Mouse (Mus musculus) intestine, embryonic 15.5 days (tissue): Measurements from ENCODE around the gene Slc50a1. TPM values are rescaled to one million over a fixed set of nuclear protein-coding genes. Genes with fewer than 3 reads are reported as not detected.

Source experiments
- ATAC-seq: fragments of 200-750 bp; cut with Nextera tagmentation; 2 replicates; pipeline ENCODE4 v1.8.0; 2017; ENCODE audit warnings: moderate TSS enrichment, moderate library complexity
- H3K27ac ChIP-seq: fragments of 300-500 bp; sonication (generic); 2 replicates; pipeline ENCODE4 v1.5.1; 2015; ENCODE audit warnings: mild to moderate bottlenecking, inconsistent platforms
- H3K27me3 ChIP-seq: fragments of 300-500 bp; sonication (generic); replicated peaks from 2 replicates; pipeline ENCODE4 v1.6.1; 2015; ENCODE audit warnings: inconsistent platforms
- H3K36me3 ChIP-seq: fragments of 300-500 bp; sonication (generic); 2 replicates; pipeline ENCODE4 v1.6.1; 2015; ENCODE audit warnings: inconsistent platforms
- H3K4me1 ChIP-seq: fragments of 300-500 bp; sonication (generic); replicated peaks from 2 replicates; pipeline ENCODE4 v1.6.1; 2015; ENCODE audit warnings: inconsistent platforms
- H3K4me2 ChIP-seq: fragments of 300-500 bp; sonication (generic); replicated peaks from 2 replicates; pipeline ENCODE4 v1.6.1; 2015; ENCODE audit warnings: mild to moderate bottlenecking, inconsistent platforms
- H3K4me3 ChIP-seq: fragments of 300-500 bp; sonication (generic); replicated peaks from 2 replicates; pipeline ENCODE4 v1.5.1; 2015; ENCODE audit warnings: inconsistent platforms
- H3K9ac ChIP-seq: fragments of 300-500 bp; sonication (generic); 2 replicates; pipeline ENCODE4 v1.6.1; 2015; ENCODE audit warnings: inconsistent platforms
- H3K9me3 ChIP-seq: fragments of 300-500 bp; sonication (generic); 2 replicates; pipeline ENCODE4 v1.6.1; 2016; ENCODE audit warnings: inconsistent platforms
- WGBS: fragments of 180-500 bp; shearing (Covaris S2); methylation state at CpG from one replicate; pipeline ENCODE4 v1.1.7; 2015; 5-methylcytosine and 5-hydroxymethylcytosine counted together
- polyA plus RNA-seq: library from polyadenylated mRNA; unstranded; fragments of >200 nt; fragmentation: Nextera tagmentation; extraction: Ambion mirVana; gene quantifications from 2 replicates; pipeline ENCODE4 v1.2.1, GENCODE M21; 2015

The Slc50a1 gene
- polyA plus RNA-seq, 1 experiment from 2014 or later = 60.6 TPM

DNA sequence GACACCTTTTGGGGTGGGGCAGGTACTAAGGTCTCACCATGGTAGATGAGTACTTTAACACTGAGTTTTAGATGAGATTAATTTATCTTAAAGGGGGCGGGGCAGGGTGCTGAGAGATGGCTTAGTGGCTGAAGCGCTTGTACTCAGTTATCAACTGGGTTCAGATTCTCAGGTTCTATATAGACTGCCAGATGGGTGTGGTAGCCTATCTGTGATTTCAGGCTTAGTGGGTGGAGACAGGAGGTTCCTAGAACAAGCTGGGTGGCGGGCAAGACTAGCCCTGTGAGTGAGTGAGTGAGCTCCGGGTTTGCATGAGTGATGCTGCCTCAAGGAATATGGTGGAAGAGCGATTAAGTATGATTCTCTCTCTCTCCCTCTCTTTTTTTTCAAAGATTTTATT lies 15.4 kb downstream of the Slc50a1 start:
- Histone ChIP-seq H3K4me1 (peaks cover 26% of the 10 kb centered on the region), H3K9ac (no peak overlapping the region), H3K27ac (no peak overlapping the region), H3K9me3 (no peaks in the 10 kb centered on the region), H3K4me2 (no peak overlapping the region), H3K36me3 (no peaks in the 10 kb centered on the region), H3K27me3 (no peaks in the 10 kb centered on the region), H3K4me3 (no peak overlapping the region)
- 83% methylated on average over 5 of the region's 5 CpGs for WGBS
- peak; percentile 16; the same call in 1 of the 2 replicates for ATAC-seq

DNA sequence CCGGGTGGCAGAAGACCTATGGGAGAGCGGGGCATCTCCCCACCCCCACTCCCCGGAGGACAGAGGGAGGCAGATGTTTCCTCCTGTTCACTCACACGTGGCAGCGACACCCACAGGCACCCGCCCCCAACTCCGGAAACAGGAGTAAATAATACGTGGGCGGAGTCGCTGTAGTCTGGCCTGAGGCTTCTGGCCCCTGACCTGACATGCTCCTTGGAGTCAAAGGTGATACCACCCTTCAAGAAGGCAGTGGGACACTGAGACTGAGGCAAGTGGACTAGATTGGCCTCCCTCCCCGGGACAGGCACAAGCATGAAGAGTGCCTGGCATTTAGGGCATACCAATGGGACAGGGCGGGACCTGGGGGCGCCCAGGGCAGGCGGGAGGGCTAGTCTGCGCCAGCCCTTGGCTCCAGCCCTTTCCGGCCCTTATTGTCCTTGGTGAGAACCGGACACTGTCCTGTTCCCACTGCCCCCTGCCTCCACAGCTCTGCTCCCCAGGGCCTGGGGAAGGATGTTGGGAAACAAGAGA lies 18.9 kb downstream of the Slc50a1 start:
- WGBS = 9% methylated on average over 17 of the region's 17 CpGs
- Histone ChIP-seq H3K4me2 (peak overlapping the region; percentile 39), H3K27me3 (no peaks in the 10 kb centered on the region), H3K4me3 (0 out of 2 replicates have a peak overlapping the region, but pooled peaks have one; percentile 0), H3K4me1 (peaks cover 35% of the 10 kb centered on the region), H3K9ac (peak overlapping the region; percentile 26), H3K36me3 (0 out of 2 replicates have a peak, but pooled peaks cover 10% of the 10 kb centered on the region), H3K27ac (peak overlapping the region; percentile 51), H3K9me3 (no peaks in the 10 kb centered on the region)
- peak; percentile 22 for ATAC-seq

GRCm38 (mm10) chr3:89250435-89251040 lies 19.8 kb downstream of the Slc50a1 start:
- Histone ChIP-seq H3K9me3 (no peaks in the 10 kb centered on the region), H3K4me3 (no peak overlapping the region), H3K4me2 (no peak overlapping the region), H3K27ac (peak overlapping the region; percentile 40; the same call in 1 of the 2 replicates), H3K27me3 (no peaks in the 10 kb centered on the region), H3K36me3 (0 out of 2 replicates have a peak, but pooled peaks cover 10% of the 10 kb centered on the region), H3K4me1 (peaks cover 42% of the 10 kb centered on the region), H3K9ac (no peak overlapping the region)
- ATAC-seq = no peak
- WGBS = 18% methylated on average over 7 of the region's 7 CpGs

DNA sequence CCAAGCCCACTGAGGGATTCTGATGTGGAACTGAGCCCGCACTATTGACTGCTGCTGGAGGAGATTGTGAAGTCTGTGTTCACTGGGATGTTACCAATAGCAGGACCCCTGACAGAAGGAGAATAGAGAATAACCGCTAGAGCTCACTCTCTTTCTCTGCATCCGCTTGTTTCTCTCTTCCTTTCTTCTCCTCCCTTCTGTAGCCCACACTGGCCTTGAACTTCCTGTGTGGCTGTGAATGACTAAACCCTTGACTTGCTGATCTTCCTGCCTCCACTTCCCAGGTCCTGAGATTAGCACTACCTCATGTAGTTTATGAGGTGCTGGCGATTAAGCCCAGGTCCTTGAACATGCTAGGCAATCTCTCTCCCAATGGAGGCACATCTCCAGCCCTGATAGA lies 22.9 kb downstream of the Slc50a1 start:
- peak overlapping the region; percentile 62; the same call in 1 of the 2 replicates for H3K4me3 ChIP-seq
- H3K27ac ChIP-seq = no peak overlapping the region
- H3K27me3 ChIP-seq = 0 out of 2 replicates have a peak, but pooled peaks cover 6% of the 10 kb centered on the region
- H3K9ac ChIP-seq = peak overlapping the region; percentile 79; the same call in 1 of the 2 replicates
- H3K4me2 ChIP-seq = peak overlapping the region; percentile 83
- H3K9me3 ChIP-seq = no peaks in the 10 kb centered on the region
- 82% methylated on average over 4 of the region's 4 CpGs for WGBS
- H3K4me1 ChIP-seq = peaks cover 53% of the 10 kb centered on the region
- no peak for ATAC-seq
- H3K36me3 ChIP-seq = 0 out of 2 replicates have a peak, but pooled peaks cover 10% of the 10 kb centered on the region

GRCm38 (mm10) chr3:89246261-89247100 lies 23.9 kb downstream of the Slc50a1 start, which contains the start of gene Trim46:
TSS of gene Trim46 (minus strand) at chr3:89246309.
- H3K4me3 ChIP-seq = peak within 1 kb of the TSS; percentile 62
- no peaks in the 10 kb centered on the region for H3K9me3 ChIP-seq
- 0 out of 2 replicates have a peak, but pooled peaks cover 6% of the 10 kb centered on the region for H3K27me3 ChIP-seq
- H3K36me3 ChIP-seq = 0 out of 2 replicates have a peak, but pooled peaks cover 10% of the 10 kb centered on the region
- ATAC-seq = peak; percentile 78
- under 1% methylated on average over 42 of the region's 42 CpGs for WGBS
- peak within 1 kb of the TSS; percentile 70 for H3K27ac ChIP-seq
- peak within 1 kb of the TSS; percentile 83 for H3K4me2 ChIP-seq
- peak within 1 kb of the TSS; percentile 79 for H3K9ac ChIP-seq
- peaks cover 44% of the 10 kb centered on the region for H3K4me1 ChIP-seq

DNA sequence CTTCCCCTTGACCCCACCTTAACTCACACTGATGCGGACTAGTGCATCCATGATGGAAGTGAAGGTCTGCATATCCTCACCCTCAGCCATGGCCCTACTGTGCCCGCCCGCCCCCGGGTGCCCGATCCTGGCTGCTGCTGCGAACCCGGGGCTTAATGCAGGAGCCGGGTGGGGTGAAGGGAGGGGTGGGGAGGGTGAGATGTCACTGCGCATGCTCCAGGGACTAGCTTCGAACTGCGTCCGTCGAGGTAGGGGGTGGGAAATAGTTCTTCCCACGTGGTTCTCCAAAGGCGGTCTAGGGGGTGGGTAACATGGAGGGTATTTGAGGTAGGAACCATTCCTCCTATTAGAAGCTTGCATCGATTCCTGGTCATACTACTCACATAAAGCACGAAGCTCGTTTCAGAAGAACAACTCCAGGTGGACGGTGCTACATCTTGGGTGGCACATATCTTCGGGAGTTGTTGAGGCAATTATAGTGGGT lies 24.6 kb downstream of the Slc50a1 start, which contains the start of gene Krtcap2:
Gene Krtcap2, plus strand, starts transcription at position 279 of the 484 bp plus-strand sequence.
- Histone ChIP-seq H3K4me3 (peak within 1 kb of the TSS; percentile 62), H3K4me1 (peaks cover 36% of the 10 kb centered on the region), H3K27me3 (0 out of 2 replicates have a peak, but pooled peaks cover 6% of the 10 kb centered on the region), H3K9me3 (no peaks in the 10 kb centered on the region), H3K4me2 (peak within 1 kb of the TSS; percentile 83), H3K36me3 (0 out of 2 replicates have a peak, but pooled peaks cover 10% of the 10 kb centered on the region), H3K27ac (peak within 1 kb of the TSS; percentile 70), H3K9ac (peak within 1 kb of the TSS; percentile 79)
- ATAC-seq = peak; percentile 29
- 5% methylated on average over 20 of the region's 20 CpGs for WGBS

GRCm38 (mm10) chr3:89244982-89245687 lies 25.2 kb downstream of the Slc50a1 start:
- 0 out of 2 replicates have a peak, but pooled peaks cover 6% of the 10 kb centered on the region for H3K27me3 ChIP-seq
- ATAC-seq = peak; percentile 17; the same call in 1 of the 2 replicates
- H3K36me3 ChIP-seq = 0 out of 2 replicates have a peak, but pooled peaks cover 10% of the 10 kb centered on the region
- no peak overlapping the region for H3K27ac ChIP-seq
- H3K4me2 ChIP-seq = peak overlapping the region; percentile 83
- peak overlapping the region; percentile 62 for H3K4me3 ChIP-seq
- H3K4me1 ChIP-seq = peaks cover 34% of the 10 kb centered on the region
- no peaks in the 10 kb centered on the region for H3K9me3 ChIP-seq
- WGBS = under 1% methylated on average over 18 of the region's 26 CpGs
- peak overlapping the region; percentile 20; the same call in 1 of the 2 replicates for H3K9ac ChIP-seq

- ATAC-seq = peak; percentile 21; the same call in 1 of the 2 replicates
- WGBS = 23% methylated on average over 25 of the region's 25 CpGs
- H3K27me3 ChIP-seq = 0 out of 2 replicates have a peak, but pooled peaks cover 6% of the 10 kb centered on the region
- 0 out of 2 replicates have a peak, but pooled peaks cover 7% of the 10 kb centered on the region for H3K36me3 ChIP-seq
- H3K4me3 ChIP-seq = peak overlapping the region; percentile 62
- H3K9ac ChIP-seq = peak overlapping the region; percentile 20; the same call in 1 of the 2 replicates
- no peaks in the 10 kb centered on the region for H3K9me3 ChIP-seq
- H3K27ac ChIP-seq = no peak overlapping the region
- H3K4me1 ChIP-seq = peaks cover 34% of the 10 kb centered on the region
- H3K4me2 ChIP-seq = peak overlapping the region; percentile 83
Measured at GRCm38 (mm10) chr3:89244158-89244981, 26.0 kb downstream of the Slc50a1 start.

- 20% methylated on average over 14 of the region's 14 CpGs for WGBS
- peak; percentile 29 for ATAC-seq
- no peak overlapping the region for H3K9ac ChIP-seq
Measured at GRCm38 (mm10) chr3:89243609-89244008, 26.8 kb downstream of the Slc50a1 start.

GRCm38 (mm10) chr3:89242331-89242895 lies 28.0 kb downstream of the Slc50a1 start:
- Histone ChIP-seq H3K9me3 (no peaks in the 10 kb centered on the region), H3K4me2 (no peak overlapping the region), H3K9ac (no peak overlapping the region), H3K27me3 (0 out of 2 replicates have a peak, but pooled peaks cover 6% of the 10 kb centered on the region), H3K36me3 (no peaks in the 10 kb centered on the region), H3K27ac (no peak overlapping the region), H3K4me1 (peaks cover 35% of the 10 kb centered on the region), H3K4me3 (no peak overlapping the region)
- no peak for ATAC-seq
- 69% methylated on average over 9 of the region's 9 CpGs for WGBS

More at GRCm38 (mm10) chr3:89243609-89244008, 26.8 kb downstream of the Slc50a1 start:
- H3K9me3 ChIP-seq = no peaks in the 10 kb centered on the region
- H3K4me3 ChIP-seq = no peak overlapping the region
- 0 out of 2 replicates have a peak, but pooled peaks cover 6% of the 10 kb centered on the region for H3K27me3 ChIP-seq
- no peak overlapping the region for H3K27ac ChIP-seq
- H3K4me1 ChIP-seq = peaks cover 34% of the 10 kb centered on the region
- peak overlapping the region; percentile 83 for H3K4me2 ChIP-seq
- 0 out of 2 replicates have a peak, but pooled peaks cover 3% of the 10 kb centered on the region for H3K36me3 ChIP-seq
